Mouse (Mus musculus): ENCODE measurements at regions not wholly inside any gene's neighbourhood (a gene's known extent, or its start where the extent isn't known, plus 50 kb on each side); places are given as distances from the start of the nearest gene placed in this dataset.

GRCm38 (mm10) chr2:171735061-171735490, 308.2 kb downstream of the Cbln4 start:
- TF ChIP-seq CTCF (IDR thresholded peaks at IDR 0.05; ENCODE audit: low read depth): no peak
- no peak for TF ChIP-seq EP300 (IDR thresholded peaks at IDR 0.05; ENCODE audit: low read depth)

Measured in liver, embryonic 14.5 days (tissue).